Mouse (Mus musculus) liver, postnatal 0 days (tissue): ENCODE results near the gene Cfap73. TPM values are rescaled to one million over a fixed set of nuclear protein-coding genes. Genes with fewer than 3 reads are reported as not detected.

Experiments
- ATAC-seq: fragments of 200-750 bp; cut with Nextera tagmentation; 2 replicates; pipeline ENCODE4 v1.8.0; 2017; ENCODE audit warnings: mild to moderate bottlenecking, moderate library complexity
- DNase-seq: peaks from one replicate; pipeline ENCODE4 v3.0.0-alpha.2; 2016
- H3K27ac ChIP-seq: fragments of 300-500 bp; sonication (generic); 2 replicates; pipeline ENCODE4 v1.5.1; 2014; ENCODE audit warnings: antibody characterized with exemption, moderate library complexity, mild to moderate bottlenecking, low read depth
- H3K27me3 ChIP-seq: fragments of 300-500 bp; sonication (generic); 2 replicates; pipeline ENCODE4 v1.6.1; 2014; ENCODE audit warnings: low read length, control low read depth, mixed read lengths; ENCODE audit not compliant: insufficient read depth
- H3K36me3 ChIP-seq: fragments of 300-500 bp; sonication (generic); replicated peaks from 2 replicates; pipeline ENCODE4 v1.6.1; 2014; ENCODE audit warnings: mild to moderate bottlenecking, control low read depth, low read length, moderate library complexity, mixed read lengths; ENCODE audit not compliant: insufficient read depth
- H3K4me1 ChIP-seq: fragments of 300-500 bp; sonication (generic); 2 replicates; pipeline ENCODE4 v1.6.1; 2014; ENCODE audit warnings: antibody characterized with exemption, mild to moderate bottlenecking, control low read depth; ENCODE audit not compliant: insufficient read depth
- H3K4me2 ChIP-seq: fragments of 300-500 bp; sonication (generic); 2 replicates; pipeline ENCODE4 v1.6.1; 2014; ENCODE audit warnings: low read depth, mild to moderate bottlenecking, low read length, moderate library complexity, mixed read lengths
- H3K4me3 ChIP-seq: fragments of 300-500 bp; sonication (generic); 2 replicates; pipeline ENCODE4 v1.5.1; 2014; ENCODE audit warnings: low read depth, low read length
- H3K9ac ChIP-seq: fragments of 300-500 bp; sonication (generic); replicated peaks from 2 replicates; pipeline ENCODE4 v1.6.1; 2014; ENCODE audit warnings: mild to moderate bottlenecking, moderate library complexity
- H3K9me3 ChIP-seq: fragments of 300-500 bp; sonication (generic); 2 replicates; pipeline ENCODE4 v1.6.1; 2016; ENCODE audit warnings: mild to moderate bottlenecking, control low read depth, low read length, mixed read lengths
- CTCF ChIP-seq: sonication (generic); IDR thresholded peaks from 2 replicates; pipeline ENCODE4 v1.5.1; 2016; ENCODE audit warnings: antibody characterized with exemption, low read depth
- EP300 ChIP-seq: IDR thresholded peaks from 2 replicates; pipeline ENCODE4 v1.6.1; 2016; ENCODE audit warnings: antibody characterized with exemption, low read depth, mild to moderate bottlenecking
- WGBS: fragments of 180-500 bp; shearing (Covaris S2); extraction: QIAGEN DNeasy Blood & Tissue Kit; methylation state at CpG from one replicate; pipeline ENCODE4 v1.1.7; 2014; ENCODE audit not compliant: insufficient replicate concordance; 5-methylcytosine and 5-hydroxymethylcytosine counted together
- polyA plus RNA-seq: library from polyadenylated mRNA; unstranded; fragments of >200 nt; fragmentation: Nextera tagmentation; extraction: Ambion mirVana; gene quantifications from 2 replicates; pipeline ENCODE4 v1.2.1, GENCODE M21; 2015

Cfap73 gene
- polyA plus RNA-seq, 1 experiment from 2014 or later: not detected

DNA sequence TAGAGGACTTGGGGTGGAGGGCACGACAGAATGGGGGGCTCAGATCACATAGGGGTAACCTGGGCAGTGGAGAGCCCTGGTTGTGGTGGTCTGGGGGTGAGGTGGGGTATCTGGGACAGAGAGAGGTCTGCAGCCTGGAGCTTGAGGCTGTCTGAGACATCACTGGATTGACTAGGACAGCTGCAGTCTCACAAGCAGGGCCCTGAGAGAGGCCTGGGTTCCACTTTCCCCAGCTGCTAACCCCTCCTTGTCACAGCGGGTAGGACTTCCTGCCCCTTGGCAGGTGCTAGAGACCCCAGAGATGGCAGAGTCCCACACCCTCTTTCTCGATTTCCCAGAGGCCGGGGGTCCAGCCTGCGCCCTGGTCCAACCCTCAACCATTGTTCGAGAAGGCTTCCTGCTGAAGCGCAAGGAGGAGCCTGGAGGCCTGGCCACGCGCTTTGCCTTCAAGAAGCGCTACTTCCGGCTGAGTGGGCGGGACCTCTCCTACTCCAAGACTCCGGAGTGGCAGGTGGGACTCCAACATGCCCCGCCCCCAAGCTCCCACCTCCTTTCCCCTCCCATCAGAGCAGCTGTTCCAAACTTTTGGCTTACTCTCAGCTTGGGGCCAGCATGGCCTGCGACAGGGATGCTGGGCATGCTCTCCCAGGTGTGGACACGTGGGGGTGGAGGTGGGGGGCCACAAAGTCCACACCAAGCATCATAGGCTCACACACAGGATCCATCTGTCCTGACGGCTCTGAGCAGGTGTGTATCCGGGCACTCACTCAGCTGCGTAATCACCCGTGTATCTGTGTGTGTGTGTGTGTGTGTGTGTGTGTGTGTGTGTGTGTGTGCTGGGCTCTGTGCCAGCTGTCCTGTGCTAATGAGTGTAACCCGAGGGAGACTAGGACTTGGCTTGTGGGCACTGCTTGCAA is 40.5 kb upstream of the Cfap73 start:
- Histone ChIP-seq H3K9me3 (no peaks in the 10 kb centered on the region), H3K27me3 (no peaks in the 10 kb centered on the region), H3K9ac (no peak overlapping the region), H3K4me3 (no peak overlapping the region), H3K36me3 (no peaks in the 10 kb centered on the region), H3K4me1 (no peaks in the 10 kb centered on the region), H3K4me2 (no peak overlapping the region), H3K27ac (no peak overlapping the region)
- ATAC-seq: 0 out of 2 replicates have a peak, but pooled peaks have one; percentile 18
- WGBS: 28% methylated on average over 21 of the region's 21 CpGs
- peak; percentile 45 for DNase-seq
- TF ChIP-seq CTCF: no peak
- TF ChIP-seq EP300: no peak

- no peak overlapping the region for H3K27ac ChIP-seq
- H3K4me1 ChIP-seq: no peaks in the 10 kb centered on the region
- no peaks in the 10 kb centered on the region for H3K27me3 ChIP-seq
- no peak overlapping the region for H3K4me3 ChIP-seq
- H3K9me3 ChIP-seq: no peaks in the 10 kb centered on the region
- WGBS: 4% methylated on average over 12 of the region's 12 CpGs
- no peak overlapping the region for H3K9ac ChIP-seq
- ATAC-seq: peak; percentile 44; the same call in 1 of the 2 replicates
- H3K36me3 ChIP-seq: no peaks in the 10 kb centered on the region
- H3K4me2 ChIP-seq: no peak overlapping the region
- TF ChIP-seq CTCF (peak; percentile 89), EP300 (no peak)
- DNase-seq: peak; percentile 79
Measured at GRCm38 (mm10) chr5:120673626-120674025, 39.6 kb upstream of the Cfap73 start.

DNA sequence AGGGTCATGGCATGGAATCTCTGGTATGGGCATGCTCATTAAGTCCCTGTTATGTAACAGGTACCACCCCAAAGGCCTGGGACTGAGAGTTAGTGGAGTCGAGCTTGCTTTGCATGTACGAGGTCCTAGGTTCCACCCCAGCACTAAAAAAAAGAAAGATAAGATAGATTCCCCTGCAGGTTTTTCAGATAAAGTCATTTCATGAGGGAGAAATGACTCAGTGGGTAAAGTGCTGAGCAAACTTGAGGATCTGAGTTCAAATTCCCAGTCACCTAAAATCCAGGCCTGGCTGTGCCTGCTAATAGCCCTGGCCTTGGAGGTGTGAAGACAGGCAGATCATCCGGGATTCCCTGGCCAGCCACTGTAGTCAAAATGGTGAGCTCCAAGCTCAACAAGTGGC is 37.8 kb upstream of the Cfap73 start:
- TF ChIP-seq EP300 (no peak), CTCF (no peak)
- 61% methylated on average over 3 of the region's 3 CpGs for WGBS
- H3K4me2 ChIP-seq: no peak overlapping the region

GRCm38 (mm10) chr5:120670132-120670531 is 36.1 kb upstream of the Cfap73 start:
- H3K27ac ChIP-seq: no peak overlapping the region
- H3K4me1 ChIP-seq: no peaks in the 10 kb centered on the region
- WGBS: 71% methylated on average over 7 of the region's 7 CpGs
- H3K9ac ChIP-seq: no peak overlapping the region
- no peaks in the 10 kb centered on the region for H3K27me3 ChIP-seq
- ATAC-seq: no peak
- no peaks in the 10 kb centered on the region for H3K9me3 ChIP-seq
- H3K4me2 ChIP-seq: no peak overlapping the region
- no peak for DNase-seq
- no peak overlapping the region for H3K4me3 ChIP-seq
- H3K36me3 ChIP-seq: no peaks in the 10 kb centered on the region
- TF ChIP-seq EP300 (no peak), CTCF (no peak)

More for the DNA sequence above, 37.8 kb upstream of the Cfap73 start:
- H3K9me3 ChIP-seq: no peaks in the 10 kb centered on the region
- no peak overlapping the region for H3K27ac ChIP-seq
- ATAC-seq (no peak), DNase-seq (no peak)
- no peaks in the 10 kb centered on the region for H3K36me3 ChIP-seq
- H3K4me3 ChIP-seq: no peak overlapping the region
- no peak overlapping the region for H3K9ac ChIP-seq
- H3K4me1 ChIP-seq: no peaks in the 10 kb centered on the region
- H3K27me3 ChIP-seq: no peaks in the 10 kb centered on the region

- no peak overlapping the region for H3K9ac ChIP-seq
- WGBS: 63% methylated on average over 7 of the region's 7 CpGs
- H3K36me3 ChIP-seq: no peaks in the 10 kb centered on the region
- TF ChIP-seq CTCF (no peak), EP300 (no peak)
- no peaks in the 10 kb centered on the region for H3K4me1 ChIP-seq
- H3K27ac ChIP-seq: no peak overlapping the region
- DNase-seq: no peak
- no peak for ATAC-seq
- no peaks in the 10 kb centered on the region for H3K27me3 ChIP-seq
- no peaks in the 10 kb centered on the region for H3K9me3 ChIP-seq
- no peak overlapping the region for H3K4me2 ChIP-seq
- H3K4me3 ChIP-seq: no peak overlapping the region
Measured at GRCm38 (mm10) chr5:120668761-120669160, 34.7 kb upstream of the Cfap73 start.

DNA sequence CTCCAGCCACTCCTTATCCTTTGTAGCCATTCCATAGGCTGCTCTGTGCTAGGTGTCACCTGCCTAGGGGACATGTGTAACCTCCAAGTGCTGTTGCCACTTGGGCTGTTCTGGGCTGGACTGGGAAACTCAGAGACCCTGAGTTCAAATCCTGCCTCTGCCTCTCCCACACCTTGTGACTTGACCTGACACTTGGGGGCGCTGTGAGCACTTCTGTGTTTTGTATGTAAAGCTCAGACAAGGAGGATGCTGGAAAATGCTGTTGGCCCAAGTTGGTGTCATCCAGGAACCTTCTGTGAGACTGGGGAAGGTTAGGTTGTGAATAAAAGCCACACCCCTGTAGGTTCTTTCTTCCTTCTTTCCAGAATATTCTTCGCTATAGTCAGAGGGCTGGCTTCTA is 30.9 kb upstream of the Cfap73 start:
- Histone ChIP-seq H3K4me1 (no peaks in the 10 kb centered on the region), H3K9me3 (no peaks in the 10 kb centered on the region), H3K27me3 (no peaks in the 10 kb centered on the region), H3K36me3 (no peaks in the 10 kb centered on the region), H3K9ac (no peak overlapping the region), H3K27ac (no peak overlapping the region), H3K4me3 (no peak overlapping the region), H3K4me2 (no peak overlapping the region)
- 51% methylated on average over 2 of the region's 2 CpGs for WGBS
- TF ChIP-seq CTCF: peak; percentile 6; the same call in 1 of the 2 replicates
- TF ChIP-seq EP300: no peak
- no peak for DNase-seq
- no peak for ATAC-seq
